Mouse (Mus musculus) c-Kit-negative CD71-positive TER-119-positive erythroid progenitor cells, embryonic 14.5 days (primary cell): ENCODE measurements around the gene Ppp2r5e.
"Not testable (repeated sequence)": the region's sequence is repeated elsewhere in the genome, so short reads cannot be mapped to it uniquely, and the experiment has no call there.

Experiments used
- DNase-seq: peaks from one replicate; pipeline ENCODE4 v3.0.0-alpha.2; 2013; ENCODE audit warnings: low read depth, low spot score

Gene Ppp2r5e

DNA sequence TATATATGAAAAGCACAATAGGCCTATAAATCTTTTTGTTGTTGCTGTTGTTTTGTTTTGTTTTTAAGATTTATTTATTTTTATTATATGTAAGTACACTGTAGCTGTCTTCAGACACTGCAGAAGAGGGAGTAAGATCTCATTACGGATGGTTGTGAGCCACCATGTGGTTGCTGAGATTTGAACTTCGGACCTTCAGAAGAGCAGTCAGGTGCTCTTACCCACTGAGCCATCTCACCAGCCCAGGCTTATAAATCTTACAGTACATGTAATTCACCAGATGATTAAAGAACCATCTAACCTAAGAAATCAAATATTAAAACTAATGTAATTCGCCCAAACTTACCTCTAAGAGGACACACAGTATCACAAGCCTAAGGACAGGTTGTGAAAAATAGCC is 103.9 kb downstream of the Ppp2r5e start:
- DNase-seq = not testable (repeated sequence)

DNA sequence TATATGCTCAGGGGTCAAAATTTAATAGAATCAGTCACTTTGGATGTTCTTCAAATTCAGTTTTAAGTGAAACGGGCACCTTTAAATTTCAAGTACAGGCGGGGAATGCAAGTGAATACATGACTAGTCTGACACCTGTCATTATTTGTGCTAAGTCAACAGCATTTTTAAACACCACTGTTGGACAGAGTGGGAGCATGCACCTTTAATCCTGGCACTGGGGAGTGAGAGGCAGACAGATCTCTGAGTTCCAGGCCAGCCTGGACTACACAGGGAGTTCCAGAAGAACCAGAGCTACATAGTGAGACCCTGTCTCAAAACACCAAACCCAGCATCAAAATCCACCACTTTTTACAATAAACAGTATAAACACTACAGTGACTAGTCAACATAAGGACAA is 108.5 kb downstream of the Ppp2r5e start:
- DNase-seq = no peak

DNA sequence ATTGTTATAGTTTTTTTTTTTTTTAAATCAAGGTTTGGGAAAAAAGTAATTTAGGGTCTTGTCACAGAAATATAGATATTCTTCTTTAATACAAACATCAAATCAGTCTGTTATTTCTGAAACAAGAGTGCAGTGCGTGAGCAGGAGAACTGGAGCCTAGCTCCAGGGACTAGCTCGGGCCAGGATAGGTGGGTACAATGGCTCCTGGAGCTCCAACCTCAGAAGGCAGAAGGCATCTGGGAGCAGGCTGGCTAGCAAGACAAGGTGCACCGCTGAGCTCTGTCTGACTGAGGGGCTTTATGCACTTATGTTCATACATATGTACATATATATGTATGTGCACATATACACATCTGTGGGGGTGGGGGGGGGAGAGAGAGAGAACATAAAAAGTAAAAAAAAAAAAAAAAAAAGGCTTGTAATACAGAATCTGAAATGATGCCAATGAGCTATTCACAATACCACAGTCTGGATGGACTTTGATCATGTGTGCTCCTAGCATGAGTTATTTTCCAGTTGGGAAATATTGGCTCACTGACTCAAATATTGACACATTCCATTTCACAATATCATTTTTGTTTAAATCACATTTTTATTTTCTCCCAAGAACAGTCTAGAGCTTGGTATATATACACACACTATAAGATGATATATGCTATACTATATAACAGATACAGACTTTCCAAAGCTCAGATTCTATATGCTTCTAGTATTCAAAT is 109.3 kb downstream of the Ppp2r5e start:
- DNase-seq = no peak

DNA sequence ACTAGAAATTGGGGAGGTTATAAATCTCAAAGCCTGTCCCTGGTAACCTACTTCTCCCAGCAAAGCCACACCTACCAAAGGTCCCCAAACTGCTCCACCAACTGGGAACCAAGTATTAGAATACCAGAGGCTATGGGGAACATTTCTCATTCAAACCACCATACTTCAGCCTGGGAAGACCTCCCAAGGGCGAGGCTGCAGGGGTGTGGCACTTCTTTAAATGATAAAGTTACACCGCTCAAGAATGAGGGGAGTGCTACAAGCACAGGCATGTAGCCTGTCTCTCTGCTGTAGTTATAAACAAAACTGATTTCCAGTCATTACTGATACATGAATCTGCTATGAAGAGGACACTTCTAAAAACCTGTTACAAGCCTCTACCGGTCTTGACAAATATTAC is 113.3 kb downstream of the Ppp2r5e start:
- no peak for DNase-seq

- DNase-seq = no peak
Observed at GRCm38 (mm10) chr12:75482015-75482414, 114.0 kb downstream of the Ppp2r5e start.

- no peak for DNase-seq
Observed at GRCm38 (mm10) chr12:75480031-75480430, 116.0 kb downstream of the Ppp2r5e start.

DNA sequence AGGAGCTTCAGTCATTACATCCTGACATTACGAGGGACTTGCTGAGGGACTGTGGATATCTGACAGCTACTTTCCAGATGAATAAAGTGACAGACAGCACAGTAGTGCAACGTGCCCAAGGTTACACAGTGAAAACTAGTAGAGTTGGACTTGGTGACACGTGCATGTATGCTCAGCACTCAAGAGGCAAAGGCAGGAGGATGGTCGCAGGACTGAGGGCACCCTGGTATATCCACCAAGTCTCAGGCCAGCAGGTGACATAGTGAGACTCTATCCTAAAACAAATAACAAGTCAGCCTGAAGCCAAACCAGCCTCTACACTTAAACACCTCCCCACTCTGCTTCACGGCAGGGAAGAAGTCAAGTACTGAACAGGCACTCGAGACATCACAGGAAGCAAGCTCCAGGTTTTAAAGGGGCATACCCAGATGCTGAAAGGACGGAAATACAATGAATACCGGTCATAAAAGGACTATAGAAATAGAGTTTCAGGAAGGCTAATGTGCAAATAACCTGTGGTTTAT is 116.6 kb downstream of the Ppp2r5e start:
- no peak for DNase-seq

- DNase-seq = no peak
Observed at GRCm38 (mm10) chr12:75478596-75478995, 117.4 kb downstream of the Ppp2r5e start.

- DNase-seq = no peak
Observed at GRCm38 (mm10) chr12:75478117-75478516, 117.9 kb downstream of the Ppp2r5e start.

- no peak for DNase-seq
Observed at GRCm38 (mm10) chr12:75473021-75473420, 123.0 kb downstream of the Ppp2r5e start.

GRCm38 (mm10) chr12:75472107-75472506 is 123.9 kb downstream of the Ppp2r5e start:
- DNase-seq = no peak

GRCm38 (mm10) chr12:75467814-75468213 is 128.2 kb downstream of the Ppp2r5e start:
- DNase-seq = no peak

GRCm38 (mm10) chr12:75467127-75467526 is 128.9 kb downstream of the Ppp2r5e start:
- no peak for DNase-seq

DNA sequence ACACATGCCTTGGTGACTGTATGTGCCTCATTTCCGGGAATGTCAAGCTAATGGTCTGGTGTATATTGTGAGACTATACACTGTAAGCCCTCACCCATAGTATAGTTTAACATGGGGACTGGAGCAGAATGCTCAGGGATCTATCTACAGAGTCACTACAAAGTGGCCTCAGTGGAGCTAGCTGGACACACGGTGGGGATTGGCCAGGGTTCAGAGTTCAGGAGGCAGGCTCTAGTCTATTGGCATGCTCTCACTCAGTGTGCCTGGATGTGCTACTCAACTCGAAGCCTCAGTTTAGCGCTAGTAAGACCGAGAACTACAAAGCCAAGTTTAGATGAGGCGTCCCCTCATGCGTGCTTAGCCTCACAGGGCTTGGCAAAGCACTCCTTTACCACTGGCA is 129.8 kb downstream of the Ppp2r5e start:
- DNase-seq = no peak

DNA sequence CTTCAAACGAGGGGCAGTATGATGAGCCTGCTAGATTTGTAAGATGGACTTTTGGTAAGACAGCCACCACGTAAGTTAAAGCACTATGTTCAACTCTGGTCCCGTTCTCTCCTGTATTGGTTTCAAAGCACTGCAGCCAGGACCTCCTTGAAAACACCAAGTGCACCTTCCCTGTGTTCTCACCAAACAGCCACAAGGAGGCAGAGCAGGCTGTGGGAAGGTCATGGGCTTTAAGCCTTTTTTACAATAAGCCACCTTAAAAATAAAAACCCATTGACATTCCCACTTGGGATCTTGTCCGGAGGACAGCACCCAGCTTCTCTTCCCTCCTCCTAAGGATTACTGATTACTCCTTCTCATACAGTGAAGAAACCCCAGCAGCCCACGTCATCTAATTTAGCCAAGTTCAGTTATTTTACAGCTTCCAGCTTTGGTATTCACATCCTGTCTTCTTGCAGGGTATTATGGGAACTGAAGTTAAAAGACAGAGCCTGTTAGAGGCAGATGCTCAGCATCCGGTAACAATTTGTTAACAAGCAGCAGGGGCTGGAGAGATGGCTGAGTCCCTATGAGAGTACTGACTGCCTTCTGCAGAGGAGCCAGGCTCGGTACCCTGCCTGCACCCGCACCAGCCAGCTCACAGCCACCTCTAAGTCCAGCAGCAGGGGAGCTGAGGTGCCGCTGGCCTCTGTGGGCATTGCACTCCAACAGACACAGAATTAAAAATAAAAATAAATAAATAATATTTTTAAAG is 131.9 kb downstream of the Ppp2r5e start:
- DNase-seq = no peak

DNA sequence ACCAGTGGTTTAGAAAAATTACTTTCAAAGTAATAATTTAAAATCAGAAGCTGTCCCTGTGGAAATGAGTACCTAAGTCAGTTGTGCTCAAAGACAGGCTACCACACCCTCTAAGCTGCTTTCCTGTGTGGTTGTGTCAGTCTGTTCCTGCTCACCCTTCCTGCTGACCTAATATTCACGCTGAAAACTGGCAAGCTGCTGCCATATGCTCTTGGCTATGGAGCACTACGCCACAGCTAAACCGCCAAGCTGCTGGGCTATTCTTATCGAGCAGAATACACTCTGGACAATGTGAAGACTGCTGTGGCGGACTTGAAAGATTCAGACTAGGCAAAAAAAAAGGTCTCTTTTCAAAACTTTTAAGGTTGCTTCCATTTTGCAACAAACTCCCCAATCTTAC is 135.5 kb downstream of the Ppp2r5e start:
- no peak for DNase-seq

DNA sequence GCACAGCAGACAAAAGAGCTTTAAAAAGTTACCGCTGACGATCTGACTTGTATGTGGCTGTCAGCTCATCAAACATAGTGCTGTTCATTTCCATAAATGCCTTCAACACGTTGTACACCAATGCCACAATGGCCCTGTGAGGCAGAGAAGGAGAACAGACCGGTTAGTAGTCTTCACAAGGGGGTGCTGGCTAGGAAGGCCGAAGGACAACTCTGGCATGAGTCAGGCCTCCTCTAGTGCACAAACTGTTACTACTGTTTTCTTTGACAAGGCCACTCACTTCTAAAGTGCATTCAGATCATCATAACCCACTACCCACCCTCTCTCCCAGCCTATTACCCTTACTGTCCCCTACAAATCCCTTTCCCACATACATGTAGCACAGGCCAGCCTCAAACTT is 136.4 kb downstream of the Ppp2r5e start:
- DNase-seq = no peak

DNA sequence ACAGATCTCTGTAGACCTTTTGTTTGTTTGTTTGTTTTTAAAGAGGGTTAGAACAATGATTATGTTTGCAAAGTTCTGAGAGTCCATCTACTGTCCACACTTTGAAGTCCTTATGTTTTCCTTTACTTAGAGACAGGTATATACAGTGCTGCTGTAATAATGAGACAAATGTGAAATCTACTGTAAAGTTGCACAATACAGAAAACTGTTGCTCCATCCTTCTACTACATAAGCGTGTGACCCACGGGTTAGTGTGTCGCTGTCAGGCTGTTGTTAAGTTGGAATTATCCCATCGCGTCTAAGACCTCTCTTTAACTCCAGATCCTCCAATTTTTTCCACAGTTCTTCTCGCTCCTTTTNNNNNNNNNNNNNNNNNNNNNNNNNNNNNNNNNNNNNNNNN is 142.6 kb downstream of the Ppp2r5e start:
- DNase-seq = no peak

GRCm38 (mm10) chr12:75453027-75453426 is 143.0 kb downstream of the Ppp2r5e start:
- DNase-seq = no peak

DNA sequence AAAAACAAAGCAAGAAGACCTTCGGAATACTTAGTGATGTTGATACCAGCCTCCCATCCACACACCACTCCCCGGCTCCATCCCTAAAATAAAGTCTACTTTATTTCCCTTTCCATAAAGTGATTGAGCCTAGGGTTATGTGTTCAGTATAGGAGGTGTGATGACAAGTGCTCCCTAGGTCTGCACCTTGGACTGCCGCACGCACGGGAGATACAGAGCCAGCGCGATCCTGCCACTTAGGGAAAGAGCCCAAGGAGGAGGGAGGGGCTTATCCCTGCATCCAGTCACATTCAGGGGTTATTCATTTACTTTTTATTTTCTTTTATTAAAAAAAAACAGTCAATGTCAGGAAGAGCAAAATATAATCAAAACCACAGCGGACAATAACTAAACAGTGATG is 145.5 kb downstream of the Ppp2r5e start:
- DNase-seq = no peak

DNA sequence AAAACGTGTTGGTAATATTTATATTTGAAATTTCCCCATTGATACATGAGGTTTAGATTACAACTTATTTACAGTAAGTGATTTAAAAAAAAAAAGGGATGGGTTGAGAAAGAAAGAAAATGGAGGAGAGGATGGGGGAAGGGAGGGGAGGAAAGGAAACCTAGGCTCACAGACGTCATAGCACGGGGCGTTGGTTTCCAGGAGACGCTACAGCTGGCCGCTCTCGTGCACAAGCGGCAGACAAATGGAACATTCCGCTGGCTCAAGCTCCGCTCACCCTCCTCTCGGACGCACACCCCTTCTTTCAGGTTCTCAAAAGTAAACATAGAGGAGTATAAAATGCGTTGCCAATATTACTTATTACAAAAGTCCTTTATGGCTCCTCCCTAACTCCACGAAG is 146.0 kb downstream of the Ppp2r5e start:
- no peak for DNase-seq

GRCm38 (mm10) chr12:75449475-75449966 is 146.5 kb downstream of the Ppp2r5e start:
- DNase-seq = no peak

DNA sequence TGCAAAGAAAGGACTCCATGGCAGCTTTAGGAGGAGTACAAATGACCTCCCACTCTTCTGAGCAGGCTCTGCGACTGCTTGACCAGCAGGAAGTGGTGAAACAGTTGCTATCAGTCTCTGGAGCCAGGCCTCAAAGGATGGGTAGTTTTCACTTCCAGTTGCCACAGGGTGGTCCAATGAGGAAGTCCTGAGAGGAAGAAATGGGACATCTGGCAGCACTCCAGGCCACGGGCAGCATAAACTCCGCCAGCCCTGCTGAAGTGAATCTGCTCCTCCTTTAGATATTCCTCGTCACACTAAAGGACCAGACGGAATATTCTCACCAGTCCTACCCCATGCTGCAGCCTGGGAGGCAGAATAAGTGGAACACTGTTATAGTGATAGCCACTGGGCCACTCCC is 147.1 kb downstream of the Ppp2r5e start:
- no peak for DNase-seq
